Mouse (Mus musculus) layer of hippocampus, adult 8-10 months (tissue): ENCODE results near the gene Epha3. TPM values are rescaled to one million over a fixed set of nuclear protein-coding genes. Genes with fewer than 3 reads are reported as not detected.

Experiments
- DNase-seq, 2 experiments: peaks; one replicate each; pipeline ENCODE4 v3.0.0; 2022; ENCODE audit warnings: low spot score in 2 of 2
- total RNA-seq, 4 experiments: library from RNA; stranded (reverse); gene quantifications; 2 replicates each; pipeline ENCODE4 v1.2.4; 2022

Epha3 gene
- total RNA-seq, 4 experiments from 2014 or later: 13.5 to 17.9 (median 15.4) TPM

- DNase-seq: no peak
Measured at GRCm38 (mm10) chr16:63506437-63506836, 357.5 kb downstream of the Epha3 start.

GRCm38 (mm10) chr16:63501456-63501855 is 362.5 kb downstream of the Epha3 start:
- no peak for DNase-seq

- DNase-seq: no peak
Measured at GRCm38 (mm10) chr16:63500975-63501393, 363.0 kb downstream of the Epha3 start.
